Mouse (Mus musculus) heart, adult 2 months (tissue): Measurements from ENCODE around the gene Gpr180. TPM values are rescaled to one million over a fixed set of nuclear protein-coding genes. Genes with fewer than 3 reads are reported as not detected.

Experiments used
- DNase-seq, 2 experiments: peaks; one replicate each; pipeline ENCODE4 v3.0.0; 2021
- H3K27ac ChIP-seq: fragments of 200-600 bp; 2 replicates; pipeline ENCODE4 v1.8.1; 2022
- H3K27me3 ChIP-seq: fragments of 200-500 bp; 2 replicates; pipeline ENCODE4 v1.6.1; 2012; ENCODE audit warnings: mild to moderate bottlenecking, low read length, inconsistent platforms, mixed read lengths; ENCODE audit not compliant: control insufficient read depth, insufficient read depth
- H3K36me3 ChIP-seq: fragments of 200-500 bp; 2 replicates; pipeline ENCODE4 v1.6.1; 2012; ENCODE audit warnings: low read length, inconsistent platforms; ENCODE audit not compliant: control insufficient read depth, insufficient read depth
- H3K4me1 ChIP-seq: fragments of 200-500 bp; 2 replicates; pipeline ENCODE4 v1.6.1; 2011; ENCODE audit warnings: low read length; ENCODE audit not compliant: control insufficient read depth, insufficient read depth
- H3K4me3 ChIP-seq: fragments of 200-600 bp; 2 replicates; pipeline ENCODE4 v1.8.1; 2022
- H3K79me2 ChIP-seq: fragments of 200-500 bp; replicated peaks from 2 replicates; pipeline ENCODE4 v1.6.1; 2012; ENCODE audit warnings: mild to moderate bottlenecking, inconsistent platforms, low read length, moderate library complexity, mixed read lengths; ENCODE audit not compliant: control insufficient read depth, insufficient read depth
- H3K9ac ChIP-seq: fragments of 200-500 bp; 2 replicates; pipeline ENCODE4 v1.6.1; 2012; ENCODE audit warnings: low read depth, mild to moderate bottlenecking, control low read depth, inconsistent platforms, low read length, mixed read lengths
- CTCF ChIP-seq: fragments of 200-600 bp; IDR thresholded peaks from 2 replicates; pipeline ENCODE4 v1.8.1; 2022; ENCODE audit warnings: antibody characterized with exemption, mild to moderate bottlenecking, moderate library complexity
- EP300 ChIP-seq: fragments of 200-500 bp; IDR thresholded peaks from 2 replicates; pipeline ENCODE4 v1.6.1; 2011; ENCODE audit warnings: low read depth, low read length, control low read depth; ENCODE audit not compliant: insufficient read depth
- POLR2A ChIP-seq: fragments of 200-500 bp; IDR thresholded peaks from 2 replicates; pipeline ENCODE4 v1.6.1; 2011; ENCODE audit warnings: mild to moderate bottlenecking, low read depth, low read length, control low read depth; ENCODE audit not compliant: insufficient read depth
- WGBS: fragments of 180-500 bp; shearing (Covaris S2); methylation state at CpG from one replicate; pipeline ENCODE4 v1.1.7; 2018; 5-methylcytosine and 5-hydroxymethylcytosine counted together
- intact Hi-C: fragments of 180-260 bp; cut with DNase I; formaldehyde crosslinking; loops from one replicate; pipeline ENCODE4 v1.15.1; 2025
- polyA plus RNA-seq: library from polyadenylated mRNA; depleted of rRNA; stranded (reverse); fragments of >200 nt; gene quantifications from 2 replicates; pipeline ENCODE4 v1.2.3, GENCODE M21; 2012
- total RNA-seq, 2 experiments: library from RNA; stranded (reverse); gene quantifications; 2 replicates each; pipeline ENCODE4 v1.2.3; 2021

Gene Gpr180
- total and polyA plus RNA-seq, 3 experiments = 19.9 to 25.8 (median 19.9) TPM

GRCm38 (mm10) chr14:118131472-118131871 lies 5.5 kb upstream of the Gpr180 start:
- Histone ChIP-seq H3K79me2 (peaks cover 1% of the 10 kb centered on the region; the same call in 1 of the 2 replicates), H3K27me3 (no peaks in the 10 kb centered on the region), H3K27ac (no peak overlapping the region), H3K36me3 (no peaks in the 10 kb centered on the region), H3K4me3 (no peak overlapping the region; the same call in 1 of the 2 replicates), H3K4me1 (peaks cover 4% of the 10 kb centered on the region), H3K9ac (no peak overlapping the region)
- intact Hi-C loops = no loop called here
- DNase-seq = no peak
- TF ChIP-seq CTCF = no peak
- TF ChIP-seq EP300 = no peak
- TF ChIP-seq POLR2A = no peak
- 58% methylated on average over 7 of the region's 7 CpGs for WGBS

GRCm38 (mm10) chr14:118131931-118132641 lies 4.9 kb upstream of the Gpr180 start:
- intact Hi-C loops = loop anchor here (1.0 kb wide), 1 partner anchor 43 kb away; no protein-coding TSS in a partner anchor
- TF ChIP-seq EP300 (no peak), CTCF (no peak), POLR2A (no peak)
- 0 out of 2 replicates have a peak, but pooled peaks cover 1% of the 10 kb centered on the region for H3K79me2 ChIP-seq
- no peaks in the 10 kb centered on the region for H3K27me3 ChIP-seq
- peak overlapping the region; percentile 88 for H3K27ac ChIP-seq
- H3K9ac ChIP-seq = peak overlapping the region; percentile 63
- no peak for DNase-seq
- H3K4me1 ChIP-seq = peaks cover 4% of the 10 kb centered on the region
- H3K36me3 ChIP-seq = no peaks in the 10 kb centered on the region
- H3K4me3 ChIP-seq = peak overlapping the region; percentile 67
- WGBS = 8% methylated on average over 21 of the region's 21 CpGs

- peak within 1 kb of the TSS; percentile 88 for H3K27ac ChIP-seq
- peaks cover 4% of the 10 kb centered on the region for H3K4me1 ChIP-seq
- 0 out of 2 replicates have a peak, but pooled peaks cover 1% of the 10 kb centered on the region for H3K79me2 ChIP-seq
- peak within 1 kb of the TSS; percentile 67 for H3K4me3 ChIP-seq
- no peaks in the 10 kb centered on the region for H3K27me3 ChIP-seq
- no peaks in the 10 kb centered on the region for H3K36me3 ChIP-seq
- TF ChIP-seq EP300 (peak; percentile 72; the same call in 1 of the 2 replicates), CTCF (no peak), POLR2A (peak; percentile 98)
- peak; percentile 98 for DNase-seq
- intact Hi-C loops = loop anchor here (1.0 kb wide), 1 partner anchor 43 kb away; no protein-coding TSS in a partner anchor
- under 1% methylated on average over 28 of the region's 28 CpGs for WGBS
- H3K9ac ChIP-seq = peak within 1 kb of the TSS; percentile 63
Observed at GRCm38 (mm10) chr14:118132642-118132977, 4.3 kb upstream of the Gpr180 start, which contains the start of gene Tgds. Tgds (minus strand) TSS chr14:118132755.

- no peak for TF ChIP-seq EP300
- no peak for TF ChIP-seq POLR2A
- TF ChIP-seq CTCF = no peak
- Histone ChIP-seq H3K9ac (peak overlapping the region; percentile 88), H3K4me1 (peaks cover 2% of the 10 kb centered on the region), H3K4me3 (peak overlapping the region; percentile 75), H3K79me2 (no peaks in the 10 kb centered on the region), H3K27me3 (no peaks in the 10 kb centered on the region), H3K36me3 (peaks cover 2% of the 10 kb centered on the region; the same call in 1 of the 2 replicates), H3K27ac (peak overlapping the region; percentile 76)
- WGBS = under 1% methylated on average over 13 of the region's 13 CpGs
- no peak for DNase-seq
- intact Hi-C loops = no loop called here
Observed at GRCm38 (mm10) chr14:118137487-118137886, 529 bp downstream of the Gpr180 start.

- Histone ChIP-seq H3K27me3 (no peaks in the 10 kb centered on the region), H3K9ac (no peak overlapping the region), H3K27ac (no peak overlapping the region), H3K36me3 (peaks cover 2% of the 10 kb centered on the region; the same call in 1 of the 2 replicates), H3K4me3 (no peak overlapping the region), H3K4me1 (no peaks in the 10 kb centered on the region; the same call in 1 of the 2 replicates), H3K79me2 (no peaks in the 10 kb centered on the region)
- no peak for DNase-seq
- TF ChIP-seq POLR2A (no peak), CTCF (no peak), EP300 (no peak)
- intact Hi-C loops = no loop called here
- WGBS = 95% methylated on average over 5 of the region's 5 CpGs
Observed at GRCm38 (mm10) chr14:118142283-118142682, 5.3 kb downstream of the Gpr180 start.

- 93% methylated on average over 13 of the region's 13 CpGs for WGBS
Observed at GRCm38 (mm10) chr14:118148046-118148445, 11.1 kb downstream of the Gpr180 start.

More at GRCm38 (mm10) chr14:118148046-118148445, 11.1 kb downstream of the Gpr180 start:
- DNase-seq = no peak
- TF ChIP-seq POLR2A = no peak
- no peak for TF ChIP-seq EP300
- TF ChIP-seq CTCF = no peak
- Histone ChIP-seq H3K79me2 (no peaks in the 10 kb centered on the region), H3K27ac (no peak overlapping the region), H3K36me3 (no peaks in the 10 kb centered on the region), H3K9ac (no peak overlapping the region), H3K27me3 (no peaks in the 10 kb centered on the region), H3K4me1 (peaks cover 6% of the 10 kb centered on the region), H3K4me3 (no peak overlapping the region)
- intact Hi-C loops = no loop called here
